Mouse (Mus musculus): ENCODE measurements around the gene Zfp831. TPM values are rescaled to one million over a fixed set of nuclear protein-coding genes. Genes with fewer than 3 reads are reported as not detected.

Gene Zfp831
- 0.20 and 0.41 TPM in 2 replicates for polyA plus RNA-seq (2012; rRNA removed)

DNA sequence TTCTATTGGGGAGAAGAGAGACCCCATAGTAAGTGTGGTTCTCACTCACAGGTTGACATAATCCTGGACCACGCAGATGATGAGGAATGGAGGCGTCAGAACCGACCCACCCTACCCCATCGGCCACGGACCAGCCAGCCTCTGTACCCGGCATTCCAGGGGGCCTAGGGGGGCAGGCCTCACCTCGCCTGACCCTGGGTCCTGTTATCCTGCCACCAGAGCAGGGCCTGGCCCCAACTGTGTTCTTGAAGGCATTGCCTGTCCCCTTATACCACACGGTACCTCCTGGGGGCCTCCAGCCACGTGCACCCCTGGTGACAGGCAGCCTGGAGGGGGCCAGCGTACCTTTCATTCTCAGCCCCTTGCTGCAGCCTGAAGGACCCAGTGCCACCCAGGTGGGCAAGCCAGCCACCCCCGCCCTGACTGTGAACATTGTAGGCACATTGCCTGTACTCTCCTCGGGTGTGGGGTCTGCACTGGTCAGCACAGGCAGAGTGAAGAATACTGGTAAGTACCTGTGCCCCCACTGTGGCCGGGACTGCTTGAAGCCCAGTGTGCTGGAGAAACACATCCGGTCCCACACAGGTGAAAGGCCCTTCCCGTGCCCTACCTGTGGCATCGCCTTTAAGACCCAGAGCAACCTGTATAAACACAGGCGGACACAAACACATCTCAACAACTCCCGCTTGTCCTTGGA lies at the start of gene Zfp831:
Zfp831 (plus strand) TSS at position 87 of the 697 bp plus-strand sequence.
- no peaks in the 10 kb centered on the region for H3K4me1 ChIP-seq (ENCODE audit: control insufficient read depth, insufficient read depth, insufficient read length, low read length)
- H3K36me3 ChIP-seq (ENCODE audit: control insufficient read depth, insufficient read depth, low read length), result no peaks in the 10 kb centered on the region
- WGBS, result 78% methylated on average over 18 of the region's 18 CpGs
- TF ChIP-seq POLR2A (IDR thresholded peaks at IDR 0.05; ENCODE audit: low read depth, low read length), result no peak
- no peak for TF ChIP-seq CTCF (IDR thresholded peaks at IDR 0.05; ENCODE audit: extremely low read depth, insufficient read length, insufficient replicate concordance, low read depth, low read length)
- no peaks in the 10 kb centered on the region for H3K27me3 ChIP-seq (ENCODE audit: control insufficient read depth, insufficient read depth, low read length)
- no peak within 1 kb of the TSS for H3K27ac ChIP-seq (ENCODE audit: insufficient read depth, low read depth, low read length)
- no peak within 1 kb of the TSS for H3K4me3 ChIP-seq (ENCODE audit: low read depth, low read length)

DNA sequence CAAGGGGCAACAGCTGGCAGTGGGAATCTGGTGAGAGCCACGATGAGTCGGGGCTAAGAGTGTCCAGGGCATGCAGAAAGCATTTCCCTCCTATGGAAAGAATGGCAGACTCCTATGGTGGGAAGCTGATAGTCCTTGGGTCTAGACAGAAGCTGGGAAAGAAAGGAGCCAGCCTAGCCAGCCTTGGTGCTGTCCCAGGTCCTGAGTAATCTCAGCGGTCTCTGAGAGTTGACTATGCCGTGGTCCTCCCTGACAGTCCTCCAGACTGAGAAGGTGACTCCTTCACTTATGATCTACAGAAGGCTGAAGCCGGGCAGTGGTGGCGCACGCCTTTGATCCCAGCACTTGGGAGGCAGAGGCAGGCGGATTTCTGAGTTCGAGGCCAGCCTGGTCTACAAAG lies 48.4 kb upstream of the Zfp831 start:
- WGBS, result 79% methylated on average over 9 of the region's 9 CpGs
- TF ChIP-seq CTCF (IDR thresholded peaks at IDR 0.05; ENCODE audit: extremely low read depth, insufficient read length, insufficient replicate concordance, low read depth, low read length) (no peak), POLR2A (IDR thresholded peaks at IDR 0.05; ENCODE audit: low read depth, low read length) (no peak)
- no peak overlapping the region for H3K27ac ChIP-seq (ENCODE audit: insufficient read depth, low read depth, low read length)
- no peaks in the 10 kb centered on the region; the same call in 1 of the 2 replicates for H3K4me1 ChIP-seq (ENCODE audit: control insufficient read depth, insufficient read depth, insufficient read length, low read length)
- H3K4me3 ChIP-seq (ENCODE audit: low read depth, low read length), result no peak overlapping the region
- no peaks in the 10 kb centered on the region for H3K36me3 ChIP-seq (ENCODE audit: control insufficient read depth, insufficient read depth, low read length)
- no peaks in the 10 kb centered on the region for H3K27me3 ChIP-seq (ENCODE audit: control insufficient read depth, insufficient read depth, low read length)

DNA sequence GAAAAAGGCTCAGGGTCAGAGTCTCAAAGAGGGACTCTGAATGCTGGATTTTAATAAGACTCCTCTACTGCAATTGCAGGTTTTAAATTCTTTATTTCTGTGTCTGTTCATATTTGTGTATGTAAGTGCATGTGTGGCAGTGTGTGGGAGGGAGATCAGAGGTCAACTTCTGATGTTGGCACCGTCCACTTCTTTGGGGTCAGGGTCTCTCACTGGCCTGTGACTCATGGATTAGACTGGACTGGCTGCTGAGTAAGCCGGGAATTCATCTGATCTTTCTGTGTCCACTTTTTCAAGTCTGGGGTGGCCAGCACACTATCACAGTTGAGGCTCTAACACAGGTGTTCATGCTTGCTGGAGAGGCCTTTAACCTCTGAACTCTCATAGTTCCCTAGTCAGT lies 47.7 kb upstream of the Zfp831 start:
- 82% methylated on average over 2 of the region's 2 CpGs for WGBS
- no peak overlapping the region for H3K4me3 ChIP-seq (ENCODE audit: low read depth, low read length)
- no peak for TF ChIP-seq CTCF (IDR thresholded peaks at IDR 0.05; ENCODE audit: extremely low read depth, insufficient read length, insufficient replicate concordance, low read depth, low read length)
- TF ChIP-seq POLR2A (IDR thresholded peaks at IDR 0.05; ENCODE audit: low read depth, low read length), result no peak
- no peaks in the 10 kb centered on the region for H3K27me3 ChIP-seq (ENCODE audit: control insufficient read depth, insufficient read depth, low read length)
- no peak overlapping the region for H3K27ac ChIP-seq (ENCODE audit: insufficient read depth, low read depth, low read length)
- H3K36me3 ChIP-seq (ENCODE audit: control insufficient read depth, insufficient read depth, low read length), result no peaks in the 10 kb centered on the region
- no peaks in the 10 kb centered on the region; the same call in 1 of the 2 replicates for H3K4me1 ChIP-seq (ENCODE audit: control insufficient read depth, insufficient read depth, insufficient read length, low read length)

DNA sequence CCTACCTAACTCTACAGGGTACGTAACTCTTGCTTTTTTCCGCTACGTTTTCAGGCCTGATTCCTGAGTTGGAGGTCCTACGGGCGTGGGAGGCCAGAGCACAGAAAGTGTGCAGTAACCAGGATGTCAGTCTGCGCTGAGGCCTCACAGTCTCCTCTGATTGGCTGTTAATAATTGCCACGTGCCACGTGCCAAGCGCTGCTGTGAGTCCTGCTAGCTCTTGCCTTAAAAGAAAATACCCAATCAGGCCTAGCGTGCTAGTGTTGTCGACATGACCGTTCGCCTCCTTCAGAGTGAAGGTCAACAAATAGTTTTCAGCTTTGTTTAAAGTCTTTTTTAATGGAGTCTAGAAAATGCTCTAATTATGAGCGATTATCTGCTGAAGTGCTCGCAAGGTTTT lies 46.9 kb upstream of the Zfp831 start:
- 78% methylated on average over 15 of the region's 15 CpGs for WGBS
- no peak overlapping the region for H3K27ac ChIP-seq (ENCODE audit: insufficient read depth, low read depth, low read length)
- no peaks in the 10 kb centered on the region for H3K36me3 ChIP-seq (ENCODE audit: control insufficient read depth, insufficient read depth, low read length)
- no peaks in the 10 kb centered on the region; the same call in 1 of the 2 replicates for H3K4me1 ChIP-seq (ENCODE audit: control insufficient read depth, insufficient read depth, insufficient read length, low read length)
- no peaks in the 10 kb centered on the region for H3K27me3 ChIP-seq (ENCODE audit: control insufficient read depth, insufficient read depth, low read length)
- H3K4me3 ChIP-seq (ENCODE audit: low read depth, low read length), result no peak overlapping the region
- TF ChIP-seq CTCF (IDR thresholded peaks at IDR 0.05; ENCODE audit: extremely low read depth, insufficient read length, insufficient replicate concordance, low read depth, low read length), result no peak

DNA sequence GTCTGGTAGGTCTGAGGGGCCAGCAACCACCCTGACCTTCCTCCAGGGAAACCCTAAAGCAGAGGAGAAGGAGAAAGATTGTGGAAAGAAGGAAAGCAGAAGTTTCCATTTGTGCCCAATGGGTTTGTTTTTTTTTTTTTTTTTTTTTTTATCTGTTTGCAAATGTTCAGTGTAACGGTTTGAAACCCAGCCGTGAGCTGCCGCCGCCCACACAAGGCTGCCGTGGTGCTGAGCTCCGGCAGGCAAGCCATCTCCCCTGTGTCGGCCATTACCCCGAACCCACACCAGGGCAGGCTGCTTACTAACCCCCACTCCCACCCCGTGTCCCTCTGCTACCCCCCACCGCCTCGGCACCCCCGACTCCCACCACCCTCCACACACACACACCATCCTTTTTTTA lies 44.9 kb upstream of the Zfp831 start:
- Histone ChIP-seq H3K4me3 (ENCODE audit: low read depth, low read length) (peak overlapping the region; percentile 31), H3K27ac (ENCODE audit: insufficient read depth, low read depth, low read length) (no peak overlapping the region), H3K4me1 (ENCODE audit: control insufficient read depth, insufficient read depth, insufficient read length, low read length) (no peaks in the 10 kb centered on the region; the same call in 1 of the 2 replicates), H3K27me3 (ENCODE audit: control insufficient read depth, insufficient read depth, low read length) (no peaks in the 10 kb centered on the region), H3K36me3 (ENCODE audit: control insufficient read depth, insufficient read depth, low read length) (no peaks in the 10 kb centered on the region)
- TF ChIP-seq POLR2A (IDR thresholded peaks at IDR 0.05; ENCODE audit: low read depth, low read length) (no peak), CTCF (IDR thresholded peaks at IDR 0.05; ENCODE audit: extremely low read depth, insufficient read length, insufficient replicate concordance, low read depth, low read length) (no peak)
- WGBS, result 53% methylated on average over 12 of the region's 12 CpGs

DNA sequence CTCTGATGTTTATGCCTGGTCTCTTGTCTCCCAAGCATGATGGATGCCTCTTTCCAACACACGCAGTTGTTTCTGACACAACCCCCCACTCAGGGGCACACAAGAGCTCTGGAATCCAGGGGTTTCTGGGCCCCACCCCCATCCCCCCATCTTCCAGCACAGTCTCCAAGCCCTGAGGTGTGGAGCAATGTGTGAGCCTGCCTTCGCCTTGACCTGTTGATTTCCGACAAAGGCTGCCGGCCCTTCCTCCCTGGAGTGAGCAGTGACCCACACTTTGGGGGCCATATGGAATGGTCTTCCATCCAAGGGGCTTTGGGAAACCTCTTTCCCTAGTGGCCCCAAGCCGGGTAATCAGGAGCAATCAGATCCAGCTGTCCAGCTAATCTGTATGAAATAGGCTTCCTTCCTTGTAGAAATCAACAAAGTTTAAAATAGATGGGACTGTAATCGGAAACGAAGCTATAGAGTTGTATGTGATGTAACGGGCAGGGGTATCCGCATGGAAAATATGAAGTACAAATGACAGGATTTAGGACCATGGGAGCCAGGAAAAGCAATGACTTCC lies 44.2 kb upstream of the Zfp831 start:
- H3K4me1 ChIP-seq (ENCODE audit: control insufficient read depth, insufficient read depth, insufficient read length, low read length), result no peaks in the 10 kb centered on the region; the same call in 1 of the 2 replicates
- peak overlapping the region; percentile 31 for H3K4me3 ChIP-seq (ENCODE audit: low read depth, low read length)
- H3K36me3 ChIP-seq (ENCODE audit: control insufficient read depth, insufficient read depth, low read length), result no peaks in the 10 kb centered on the region
- H3K27me3 ChIP-seq (ENCODE audit: control insufficient read depth, insufficient read depth, low read length), result no peaks in the 10 kb centered on the region
- WGBS, result 78% methylated on average over 9 of the region's 9 CpGs
- no peak overlapping the region for H3K27ac ChIP-seq (ENCODE audit: insufficient read depth, low read depth, low read length)
- TF ChIP-seq POLR2A (IDR thresholded peaks at IDR 0.05; ENCODE audit: low read depth, low read length) (no peak), CTCF (IDR thresholded peaks at IDR 0.05; ENCODE audit: extremely low read depth, insufficient read length, insufficient replicate concordance, low read depth, low read length) (no peak)

DNA sequence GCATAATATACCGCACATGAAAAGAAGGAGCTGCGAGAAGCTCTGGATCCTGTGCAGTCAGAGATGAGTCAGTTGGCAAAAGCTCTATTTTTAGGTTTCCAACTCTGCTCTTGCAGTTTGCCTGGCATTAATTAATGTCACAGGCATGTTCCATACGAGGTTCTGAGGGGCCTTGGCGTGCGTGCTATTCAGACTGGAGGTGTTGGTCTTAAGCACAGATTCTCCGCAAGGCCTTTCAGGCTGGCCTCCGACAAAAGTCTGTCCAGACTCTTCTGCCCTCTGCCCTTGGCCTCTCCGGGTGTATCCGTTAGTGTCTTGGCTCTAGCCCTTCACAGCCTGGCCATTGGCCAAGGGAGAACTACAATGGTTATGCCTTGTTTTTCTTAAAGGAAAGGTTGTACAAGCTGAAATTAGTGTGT lies 43.5 kb upstream of the Zfp831 start:
- no peaks in the 10 kb centered on the region for H3K27me3 ChIP-seq (ENCODE audit: control insufficient read depth, insufficient read depth, low read length)
- 73% methylated on average over 9 of the region's 9 CpGs for WGBS
- no peak overlapping the region for H3K27ac ChIP-seq (ENCODE audit: insufficient read depth, low read depth, low read length)
- H3K4me1 ChIP-seq (ENCODE audit: control insufficient read depth, insufficient read depth, insufficient read length, low read length), result no peaks in the 10 kb centered on the region; the same call in 1 of the 2 replicates
- H3K36me3 ChIP-seq (ENCODE audit: control insufficient read depth, insufficient read depth, low read length), result no peaks in the 10 kb centered on the region
- no peak overlapping the region for H3K4me3 ChIP-seq (ENCODE audit: low read depth, low read length)
- TF ChIP-seq POLR2A (IDR thresholded peaks at IDR 0.05; ENCODE audit: low read depth, low read length), result no peak
- no peak for TF ChIP-seq CTCF (IDR thresholded peaks at IDR 0.05; ENCODE audit: extremely low read depth, insufficient read length, insufficient replicate concordance, low read depth, low read length)
